Mouse (Mus musculus): ENCODE measurements around the gene Edn2.

DNA sequence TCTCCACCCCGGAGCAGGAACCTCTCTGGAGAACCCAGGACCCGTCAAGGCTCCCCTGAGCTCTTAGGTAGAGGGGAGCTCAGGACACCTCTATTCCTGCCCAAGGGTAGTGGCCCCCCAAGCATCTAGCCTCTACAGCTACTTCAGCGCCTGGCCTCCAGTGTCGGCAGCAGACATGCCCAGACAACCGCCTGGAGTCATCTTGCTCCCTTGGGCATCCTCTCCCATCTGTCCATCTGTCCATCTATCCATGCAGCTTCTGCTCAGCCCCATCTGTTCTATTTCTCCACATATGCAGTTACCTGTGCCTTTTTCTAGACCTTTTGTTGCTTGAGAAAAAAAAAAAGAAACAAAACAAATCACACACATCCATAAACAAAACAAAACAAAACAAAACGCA lies 26.8 kb upstream of the Edn2 start:
- no peak for TF ChIP-seq CTCF (IDR thresholded peaks at IDR 0.05; ENCODE audit: extremely low read depth, insufficient read length, insufficient replicate concordance, low read depth, low read length)
- no peak for TF ChIP-seq POLR2A (IDR thresholded peaks at IDR 0.05; ENCODE audit: low read depth, low read length)
